Comparison of ENCODE assay signal across 25 mouse cellular contexts in genomic region chr10:70174494-70175190, GRCm38 (mm10). TPM values are rescaled to one million over a fixed set of nuclear protein-coding genes. Genes with fewer than 3 reads are reported as not detected.
DNase-seq lines count a peak whose midpoint lies in the region; ATAC-seq lines count a peak whose summit lies in the region.
"Had no signal": no experiment of that assay in that cellular context is flagged by ENCODE, and none has a peak within 500 bp of the region (broad histone marks: within the 10 kb centered on the region; RNA-seq: fewer than 3 reads in every experiment).

No protein-coding gene starts in this region.

- ATAC-seq in hindbrain, embryonic 13.5 days (ENCODE audit: low FRiP score): no peak
- ATAC-seq in hindbrain, embryonic 11.5 days (ENCODE audit: low FRiP score): no peak
- ATAC-seq in kidney, embryonic 16.5 days (ENCODE audit: low FRiP score, low TSS enrichment): peak; percentile 53
- ATAC-seq: CD4-positive, CD25-positive, alpha-beta regulatory T cell, adult 4 months; forebrain, embryonic 13.5 days; forebrain, embryonic 16.5 days had no signal

- H3K4me3 ChIP-seq in hindbrain, embryonic 13.5 days: no peak overlapping the region
- H3K4me3 ChIP-seq in hindbrain, embryonic 11.5 days (ENCODE audit: low read depth, low read length): no peak overlapping the region
- H3K4me3 ChIP-seq in kidney, embryonic 16.5 days (ENCODE audit: low read length): no peak overlapping the region
- H3K4me3 ChIP-seq: embryonic facial prominence, embryonic 13.5 days; forebrain, embryonic 10.5 days; forebrain, embryonic 13.5 days; heart, embryonic 12.5 days; heart, embryonic 15.5 days; hindbrain, embryonic 10.5 days; hindbrain, embryonic 15.5 days had no signal

- DNase-seq in hindbrain, embryonic 11.5 days (ENCODE audit: low spot score): no peak
- peak; percentile 84 for DNase-seq in kidney, adult 9 months
- DNase-seq in kidney, adult 11 months: no peak
- no peak for DNase-seq in kidney, postnatal 10 days
- DNase-seq: adrenal gland, adult 2 months; adrenal gland, postnatal 14 days; cerebellum, adult 11 months; cerebellum, adult 2 months; cerebellum, adult 9-11 months; cerebellum, postnatal 25 days; gastrocnemius, postnatal 14 days; heart, adult 18-20 months; heart, postnatal 10 days; heart, postnatal 36 days had no signal

- H3K27me3 ChIP-seq in hindbrain, embryonic 13.5 days: no peaks in the 10 kb centered on the region
- no peaks in the 10 kb centered on the region for H3K27me3 ChIP-seq in hindbrain, embryonic 11.5 days (ENCODE audit: control insufficient read depth, insufficient read depth, low read length)
- no peaks in the 10 kb centered on the region for H3K27me3 ChIP-seq in kidney, embryonic 16.5 days (ENCODE audit: insufficient read depth, low read length)
- H3K27me3 ChIP-seq: embryonic facial prominence, embryonic 13.5 days; forebrain, embryonic 13.5 days; heart, embryonic 12.5 days; heart, embryonic 15.5 days; hindbrain, embryonic 15.5 days had no signal

- H3K9ac ChIP-seq in hindbrain, embryonic 13.5 days: no peak overlapping the region
- H3K9ac ChIP-seq in hindbrain, embryonic 11.5 days (ENCODE audit: low read depth, low read length): no peak overlapping the region
- H3K9ac ChIP-seq in kidney, embryonic 16.5 days (replicated peaks; ENCODE audit: low read length): no peak overlapping the region
- H3K9ac ChIP-seq: embryonic facial prominence, embryonic 13.5 days; forebrain, embryonic 13.5 days; heart, embryonic 12.5 days; heart, embryonic 15.5 days; hindbrain, embryonic 15.5 days had no signal

- H3K4me2 ChIP-seq in hindbrain, embryonic 13.5 days: no peak overlapping the region
- no peak overlapping the region for H3K4me2 ChIP-seq in hindbrain, embryonic 11.5 days (replicated peaks; ENCODE audit: low read depth, low read length)
- no peak overlapping the region for H3K4me2 ChIP-seq in kidney, embryonic 16.5 days (replicated peaks; ENCODE audit: low read depth, low read length)
- H3K4me2 ChIP-seq: embryonic facial prominence, embryonic 13.5 days; forebrain, embryonic 13.5 days; heart, embryonic 12.5 days; heart, embryonic 15.5 days; hindbrain, embryonic 15.5 days had no signal

- peaks cover 53% of the 10 kb centered on the region for H3K36me3 ChIP-seq in hindbrain, embryonic 13.5 days
- no peaks in the 10 kb centered on the region for H3K36me3 ChIP-seq in hindbrain, embryonic 11.5 days (ENCODE audit: control insufficient read depth, insufficient read depth, low read length)
- peaks cover 35% of the 10 kb centered on the region for H3K36me3 ChIP-seq in kidney, embryonic 16.5 days (ENCODE audit: insufficient read depth, low read length)

- H3K9me3 ChIP-seq in hindbrain, embryonic 13.5 days: no peaks in the 10 kb centered on the region
- no peaks in the 10 kb centered on the region for H3K9me3 ChIP-seq in hindbrain, embryonic 11.5 days (ENCODE audit: control insufficient read depth, low read length)
- no peaks in the 10 kb centered on the region for H3K9me3 ChIP-seq in kidney, embryonic 16.5 days (ENCODE audit: low read length)
- H3K9me3 ChIP-seq: embryonic facial prominence, embryonic 13.5 days; forebrain, embryonic 10.5 days; forebrain, embryonic 13.5 days; heart, embryonic 12.5 days; heart, embryonic 15.5 days; hindbrain, embryonic 10.5 days; hindbrain, embryonic 15.5 days had no signal

- H3K4me1 ChIP-seq in hindbrain, embryonic 13.5 days (replicated peaks): 0 out of 2 replicates have a peak, but pooled peaks cover 5% of the 10 kb centered on the region
- no peaks in the 10 kb centered on the region for H3K4me1 ChIP-seq in hindbrain, embryonic 11.5 days (replicated peaks; ENCODE audit: control insufficient read depth, insufficient read depth, low read length)
- H3K4me1 ChIP-seq in kidney, embryonic 16.5 days (ENCODE audit: insufficient read depth, low read length): peaks cover 16% of the 10 kb centered on the region; the same call in 1 of the 2 replicates
- H3K4me1 ChIP-seq: forebrain, embryonic 10.5 days; forebrain, embryonic 13.5 days; hindbrain, embryonic 10.5 days; hindbrain, embryonic 15.5 days had no signal

- 73% methylated on average over 15 of the region's 16 CpGs for WGBS in hindbrain, embryonic 13.5 days
- 84% methylated on average over 16 of the region's 16 CpGs for WGBS in hindbrain, embryonic 11.5 days
- WGBS in kidney, embryonic 16.5 days: 68% methylated on average over 16 of the region's 16 CpGs

- H3K27ac ChIP-seq in hindbrain, embryonic 13.5 days: peak overlapping the region; percentile 30; the same call in 1 of the 2 replicates
- no peak overlapping the region for H3K27ac ChIP-seq in hindbrain, embryonic 11.5 days (ENCODE audit: low read depth, low read length)
- 0 out of 2 replicates have a peak overlapping the region, but pooled peaks have one; percentile 13 for H3K27ac ChIP-seq in kidney, embryonic 16.5 days (ENCODE audit: low read length)
- H3K27ac ChIP-seq: embryonic facial prominence, embryonic 13.5 days; forebrain, embryonic 10.5 days; forebrain, embryonic 13.5 days; heart, embryonic 15.5 days; hindbrain, embryonic 10.5 days; hindbrain, embryonic 15.5 days had no signal

RNA-seq across cellular contexts. Expression of gene Mrln, which starts 29.8 kb away (rescaled TPM):
- polyA plus RNA-seq in hindbrain, embryonic 13.5 days (2015; fragmentation: Nextera tagmentation; extraction: Ambion mirVana): 0.94 and 1.5 TPM in 2 replicates
- 1.0 and 1.7 TPM in 2 replicates for polyA plus RNA-seq in hindbrain, embryonic 11.5 days (2014; fragmentation: Nextera tagmentation; extraction: Ambion mirVana)
- polyA plus RNA-seq in kidney, embryonic 16.5 days (2015; fragmentation: Nextera tagmentation; extraction: Ambion mirVana): 4.9 and 7.5 TPM in 2 replicates
- polyA plus RNA-seq: adrenal gland, adult 2 months; CD4-positive, CD25-positive, alpha-beta regulatory T cell, adult 4 months; forebrain, embryonic 13.5 days; forebrain, embryonic 16.5 days had no signal
